Mouse (Mus musculus) heart, adult 9 months (tissue): ENCODE measurements around the gene Npat.

Experiments used
- DNase-seq, 2 experiments: peaks; one replicate each; pipeline ENCODE4 v3.0.0; 2022; ENCODE audit warnings: low spot score in 2 of 2

Npat gene

DNA sequence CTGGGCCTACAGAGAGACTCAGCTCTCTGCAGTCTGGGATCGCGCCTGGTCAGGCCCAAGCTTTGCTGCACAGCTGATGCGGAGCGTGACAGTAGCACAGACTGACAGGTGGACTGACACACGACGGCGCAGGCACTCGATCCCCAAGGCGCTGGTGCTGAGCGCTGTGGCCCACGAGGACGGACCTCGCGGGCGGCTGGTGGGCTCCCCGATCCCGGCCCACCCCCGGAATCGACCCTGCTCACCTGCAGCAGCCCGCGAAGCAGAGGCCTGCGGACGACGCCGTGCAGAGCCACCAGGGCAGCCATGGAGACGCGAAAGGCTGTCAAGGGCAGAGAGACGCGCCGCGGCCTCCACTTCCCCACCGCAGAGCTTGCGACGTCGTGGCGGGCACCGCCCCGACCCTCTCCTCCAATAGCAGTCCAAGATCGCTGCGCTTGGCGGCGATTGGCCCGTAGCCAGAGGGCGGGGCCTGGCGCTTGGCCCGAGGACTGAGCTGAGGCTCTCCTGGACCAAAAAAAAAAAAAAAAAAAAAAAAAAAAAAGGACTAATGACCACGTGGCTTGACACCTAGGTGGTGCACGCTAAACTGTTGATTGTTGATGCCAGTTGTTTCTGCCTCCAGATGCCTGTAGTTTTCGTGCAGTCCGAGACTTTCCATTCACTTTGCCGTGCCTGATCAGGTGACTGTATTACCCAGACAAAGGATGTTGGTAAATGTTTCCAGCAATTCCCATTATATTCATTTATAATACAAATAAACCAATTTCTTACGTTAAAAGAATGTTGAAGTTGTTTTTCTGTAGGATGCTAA is 73.3 kb downstream of the Npat start, which contains the start of gene Acat1:
TSS of gene Acat1 (minus strand) at position 415 of the 814 bp plus-strand sequence.
- DNase-seq = peak; percentile 93 to 95

DNA sequence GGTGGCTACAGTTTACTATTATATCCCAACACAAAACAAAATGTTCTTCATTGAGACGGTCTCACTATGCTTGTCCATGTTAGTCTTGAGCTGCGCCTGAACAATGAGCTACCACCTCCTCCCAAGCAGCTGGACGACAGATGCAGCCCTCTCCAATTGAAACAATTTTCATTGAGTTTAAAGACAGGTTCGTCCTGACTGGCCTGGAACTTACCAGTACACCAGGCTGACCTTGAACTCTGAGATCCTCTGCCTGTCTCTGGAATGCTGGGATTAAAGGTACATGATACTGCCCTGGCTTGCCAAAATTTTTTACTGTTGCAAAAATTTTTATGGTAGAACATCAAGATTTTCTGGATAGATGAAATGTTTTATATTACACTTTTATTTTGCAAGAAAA is 77.4 kb downstream of the Npat start:
- DNase-seq = no peak

DNA sequence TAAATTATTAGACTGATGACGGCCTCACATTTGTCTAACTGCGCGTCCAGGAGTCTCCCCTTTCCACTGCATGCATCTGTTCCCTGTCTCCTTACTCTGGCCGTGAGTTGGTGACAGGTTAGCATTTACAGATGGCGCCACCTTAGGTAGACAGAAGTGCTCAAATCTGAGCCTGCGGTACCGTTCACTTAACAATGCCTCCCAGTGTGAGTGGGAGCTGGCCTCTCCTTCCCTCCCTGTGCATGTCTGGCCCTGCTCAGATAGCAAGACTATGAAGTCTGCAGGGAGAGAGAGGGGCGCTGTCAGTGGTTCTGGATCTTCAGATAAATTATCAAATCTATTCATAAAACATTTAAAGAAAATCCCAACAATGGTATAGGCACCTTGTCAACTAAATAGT is 78.4 kb downstream of the Npat start:
- no peak for DNase-seq
